Mouse (Mus musculus) bone marrow macrophage, adult 2 months (primary cell): ENCODE data around the gene Tent5c.

Experiments used
- CTCF ChIP-seq: IDR thresholded peaks from 2 replicates; pipeline ENCODE4 v1.5.1; 2012; ENCODE audit warnings: low read depth, mild to moderate bottlenecking, low read length, moderate library complexity
- POLR2A ChIP-seq: IDR thresholded peaks from 2 replicates; pipeline ENCODE4 v1.6.1; 2012; ENCODE audit warnings: mild to moderate bottlenecking, low read depth, low read length, borderline replicate concordance

GRCm38 (mm10) chr3:100443798-100444500 lies 45.2 kb downstream of the Tent5c start:
- no peak for TF ChIP-seq CTCF
- no peak for TF ChIP-seq POLR2A
